Mouse (Mus musculus) ES-E14 (cell line): Measurements from ENCODE around the gene Nfe2l2. TPM values are rescaled to one million over a fixed set of nuclear protein-coding genes. Genes with fewer than 3 reads are reported as not detected.
"Not testable (repeated sequence)": the region's sequence is repeated elsewhere in the genome, so short reads cannot be mapped to it uniquely, and the experiment has no call there.

Source experiments
- DNase-seq: peaks from one replicate; pipeline ENCODE4 v3.0.0-alpha.2; 2013; ENCODE audit warnings: low read depth, low spot score
- H3K27ac ChIP-seq: 2 replicates; pipeline ENCODE4 v1.5.1; 2012; ENCODE audit warnings: low read depth, mild to moderate bottlenecking, low read length, moderate library complexity, mixed read lengths; ENCODE audit not compliant: poor library complexity, insufficient read depth, severe bottlenecking
- H3K36me3 ChIP-seq: 2 replicates; pipeline ENCODE4 v1.6.1; 2012; ENCODE audit warnings: mild to moderate bottlenecking, low read length, moderate library complexity, mixed read lengths; ENCODE audit not compliant: control insufficient read depth, poor library complexity, insufficient read depth, severe bottlenecking
- H3K4me1 ChIP-seq, 2 experiments: fragments of 150-350 bp in 1 of 2; sonication (generic) in 1 of 2; 2 replicates each; pipeline ENCODE4 v1.6.1; 2012; ENCODE audit warnings: low read length in 2 of 2, mild to moderate bottlenecking in 1 of 2, mixed read lengths in 1 of 2; ENCODE audit not compliant: control insufficient read depth in 2 of 2, insufficient read depth in 2 of 2, poor library complexity in 1 of 2
- H3K4me3 ChIP-seq, 2 experiments: fragments of 150-350 bp in 1 of 2; sonication (generic) in 1 of 2; 2 replicates each; pipeline ENCODE4 v1.5.1; 2012; ENCODE audit warnings: low read length in 2 of 2, low read depth in 1 of 2, mild to moderate bottlenecking in 1 of 2, mixed read lengths in 1 of 2; ENCODE audit not compliant: insufficient read depth in 1 of 2, poor library complexity in 1 of 2, severe bottlenecking in 1 of 2
- H3K9ac ChIP-seq: 2 replicates; pipeline ENCODE4 v1.6.1; 2012; ENCODE audit warnings: low read depth, mild to moderate bottlenecking, low read length, mixed read lengths; ENCODE audit not compliant: poor library complexity, insufficient read depth, severe bottlenecking
- H3K9me3 ChIP-seq: fragments of 150-350 bp; sonication (generic); 2 replicates; pipeline ENCODE4 v1.6.1; 2012; ENCODE audit warnings: low read depth, mild to moderate bottlenecking, low read length; ENCODE audit not compliant: control insufficient read depth, insufficient read depth
- CHD2 ChIP-seq: IDR thresholded peaks from 2 replicates; pipeline ENCODE4 v1.6.1; 2014; ENCODE audit warnings: mild to moderate bottlenecking, low read depth, low read length, inconsistent platforms
- HCFC1 ChIP-seq: IDR thresholded peaks from 2 replicates; pipeline ENCODE4 v1.6.1; 2012; ENCODE audit warnings: low read length, inconsistent platforms, borderline replicate concordance; ENCODE audit not compliant: insufficient read depth
- MAFK ChIP-seq: IDR thresholded peaks from 2 replicates; pipeline ENCODE4 v1.6.1; 2014; ENCODE audit warnings: mild to moderate bottlenecking, low read depth, low read length, inconsistent platforms; ENCODE audit not compliant: insufficient read depth
- ZC3H11A ChIP-seq: IDR thresholded peaks from 2 replicates; pipeline ENCODE4 v1.6.1; 2012; ENCODE audit warnings: low read depth, mild to moderate bottlenecking, inconsistent platforms, low read length, borderline replicate concordance
- ZNF384 ChIP-seq: IDR thresholded peaks from 2 replicates; pipeline ENCODE4 v1.6.1; 2012; ENCODE audit warnings: low read depth, low read length, inconsistent platforms
- in situ Hi-C, 2 experiments: fragments of 600-800 bp; cut with MboI; formaldehyde crosslinking; loops; one replicate each; pipeline ENCODE4 v1.15.1; 2025; ENCODE audit warnings: low sequenced_read_pairs in 2 of 2, inconsistent platforms in 1 of 2; ENCODE audit not compliant: unreplicated experiment in 2 of 2
- total RNA-seq: library from RNA; depleted of rRNA; stranded (reverse); fragments of 300-350 nt; gene quantifications from 2 replicates; pipeline ENCODE4 v1.2.3, GENCODE M21; 2012

Gene Nfe2l2
- total RNA-seq, 1 experiment, result 28.4 TPM

DNA sequence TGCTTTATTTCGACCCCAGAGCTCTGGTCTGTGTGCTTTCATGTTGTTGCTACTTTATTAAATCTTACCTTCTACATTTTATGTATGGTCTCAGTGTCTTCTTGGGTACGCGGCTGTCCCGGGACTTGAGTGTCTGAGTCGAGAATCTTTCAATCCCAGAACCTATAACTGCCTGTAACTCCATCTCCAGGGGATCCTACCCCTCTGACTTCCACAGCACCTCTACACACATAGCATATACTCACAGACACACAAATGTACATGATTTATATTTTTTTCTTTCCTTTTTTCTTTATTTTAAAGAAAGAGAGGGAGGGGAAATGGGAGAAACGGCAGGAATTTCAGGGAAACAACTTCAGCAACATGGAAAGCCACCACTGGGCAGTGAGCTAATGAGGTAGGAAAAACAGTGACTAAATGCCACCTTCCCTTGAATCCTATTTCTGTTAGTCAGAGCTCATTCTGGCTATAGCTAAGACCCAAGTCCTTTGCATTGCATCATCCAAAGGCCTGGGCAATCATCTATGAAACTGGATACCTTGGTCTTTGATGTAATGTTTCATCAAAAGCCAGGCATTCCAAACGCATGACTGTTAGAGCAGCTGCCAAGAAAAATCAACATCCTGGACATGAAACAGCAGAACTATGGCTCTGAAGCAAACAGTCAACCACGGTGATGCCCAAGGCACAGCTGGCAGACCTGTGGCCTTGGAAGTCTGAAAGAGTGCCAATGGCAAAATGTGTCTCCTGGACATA, 61.5 kb downstream of the Nfe2l2 start:
- no peak overlapping the region for H3K9ac ChIP-seq
- H3K36me3 ChIP-seq, result no peaks in the 10 kb centered on the region
- H3K27ac ChIP-seq, result no peak overlapping the region
- TF ChIP-seq HCFC1, result no peak
- TF ChIP-seq ZNF384, result no peak
- TF ChIP-seq MAFK, result no peak
- no peak for TF ChIP-seq ZC3H11A
- TF ChIP-seq CHD2, result no peak
- no peak for DNase-seq
- in situ Hi-C loops, result no loop called here
- peaks cover 3 to 4% of the 10 kb centered on the region in 2 experiments; a peak in 1 of 4 replicates for H3K4me1 ChIP-seq
- no peaks in the 10 kb centered on the region for H3K9me3 ChIP-seq
- H3K4me3 ChIP-seq, result no peak overlapping the region

DNA sequence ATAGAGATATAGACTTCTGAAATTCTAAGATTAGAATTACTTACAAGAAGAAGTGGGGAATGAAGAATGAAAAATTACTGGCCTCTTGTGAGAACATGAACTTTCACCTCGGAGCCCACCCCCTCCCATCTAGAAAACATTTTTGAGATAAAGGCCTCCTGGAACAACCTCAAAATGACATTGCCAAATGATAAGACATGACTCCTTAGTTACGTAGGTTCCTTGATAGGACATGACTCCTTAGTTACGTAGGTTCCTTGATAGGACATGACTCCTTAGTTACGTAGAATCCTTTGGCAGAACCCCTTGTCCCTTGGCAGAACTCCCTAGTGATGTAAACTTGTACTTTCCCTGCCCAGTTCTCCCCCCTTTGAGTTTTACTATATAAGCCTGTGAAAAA, 62.1 kb downstream of the Nfe2l2 start:
- H3K4me3 ChIP-seq, H3K36me3 ChIP-seq, H3K9me3 ChIP-seq, H3K9ac ChIP-seq, DNase-seq, H3K4me1 ChIP-seq, in situ Hi-C loops, H3K27ac ChIP-seq: not testable (repeated sequence)

DNA sequence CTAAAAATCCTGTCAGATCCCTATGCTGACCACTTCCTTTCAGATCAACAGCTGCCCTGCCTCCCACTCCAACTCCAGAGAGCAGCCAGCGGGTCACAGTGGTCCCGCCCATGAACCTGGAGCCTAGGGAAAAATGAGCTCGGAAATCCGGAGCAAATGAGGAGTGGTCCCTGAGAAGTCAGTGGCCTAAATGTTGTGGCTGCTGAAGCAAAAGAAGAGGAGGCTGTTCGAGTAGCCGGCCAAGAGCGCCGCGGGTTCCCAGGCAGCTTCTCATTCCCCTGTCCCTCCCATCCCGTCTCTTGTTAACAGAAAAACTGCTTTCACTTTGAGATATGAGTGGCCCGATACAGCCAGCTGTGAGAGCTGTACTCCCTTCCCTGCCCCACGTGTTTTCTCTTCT, 64.9 kb downstream of the Nfe2l2 start:
- in situ Hi-C loops, result not testable (repeated sequence)

DNA sequence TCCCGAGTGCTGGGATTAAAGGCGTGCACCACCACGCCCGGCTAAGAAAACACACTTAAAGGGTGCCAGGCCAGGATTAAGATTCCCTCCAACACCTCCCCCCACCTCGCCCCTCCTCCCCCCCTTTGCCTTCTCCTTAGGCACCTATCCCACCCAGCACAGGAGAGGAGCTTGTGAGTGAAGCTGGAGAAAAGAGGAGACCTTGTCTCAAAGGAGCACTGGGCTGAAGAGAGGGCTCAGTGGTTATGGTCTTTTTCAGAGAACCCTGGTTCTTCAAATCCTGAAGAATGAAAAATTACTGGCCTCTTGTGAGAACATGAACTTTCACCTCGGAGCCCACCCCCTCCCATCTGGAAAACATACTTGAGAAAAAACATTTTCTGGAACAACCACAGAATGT, 66.6 kb downstream of the Nfe2l2 start:
- H3K4me3 ChIP-seq, in situ Hi-C loops, H3K9me3 ChIP-seq, H3K27ac ChIP-seq, H3K9ac ChIP-seq, H3K36me3 ChIP-seq, H3K4me1 ChIP-seq, DNase-seq: not testable (repeated sequence)

More for the DNA sequence above, 64.9 kb downstream of the Nfe2l2 start:
- H3K9ac ChIP-seq, DNase-seq, H3K27ac ChIP-seq, H3K36me3 ChIP-seq, H3K4me3 ChIP-seq, H3K4me1 ChIP-seq, H3K9me3 ChIP-seq: not testable (repeated sequence)

DNA sequence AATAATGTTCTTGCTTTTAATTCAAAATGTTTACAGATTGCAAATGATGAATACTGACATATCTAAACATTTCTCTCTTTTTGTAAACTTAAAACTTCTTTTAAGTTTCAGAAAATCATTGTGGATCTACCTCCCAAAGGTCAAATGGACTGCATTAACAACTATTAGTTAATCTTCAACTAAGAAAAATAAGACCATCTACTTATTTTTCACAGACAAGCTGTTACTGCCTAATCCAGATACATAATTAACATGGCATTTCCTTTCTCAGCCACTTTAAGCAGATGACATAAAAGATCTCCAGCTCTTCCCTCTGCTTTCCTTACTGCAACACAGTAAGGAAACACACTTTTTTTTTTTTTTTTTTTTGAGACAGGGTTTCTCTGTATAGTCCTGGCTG, 67.1 kb downstream of the Nfe2l2 start:
- in situ Hi-C loops, result no loop called here
- H3K4me1 ChIP-seq, result peaks cover 6% of the 10 kb centered on the region in 2 experiments
- no peaks in the 10 kb centered on the region for H3K36me3 ChIP-seq
- no peak for TF ChIP-seq HCFC1
- no peak for TF ChIP-seq ZC3H11A
- TF ChIP-seq MAFK, result no peak
- TF ChIP-seq ZNF384, result no peak
- no peak for TF ChIP-seq CHD2
- H3K4me3 ChIP-seq, result no peak overlapping the region
- H3K27ac ChIP-seq, result no peak overlapping the region
- H3K9ac ChIP-seq, result no peak overlapping the region
- DNase-seq, result no peak
- H3K9me3 ChIP-seq, result no peaks in the 10 kb centered on the region

DNA sequence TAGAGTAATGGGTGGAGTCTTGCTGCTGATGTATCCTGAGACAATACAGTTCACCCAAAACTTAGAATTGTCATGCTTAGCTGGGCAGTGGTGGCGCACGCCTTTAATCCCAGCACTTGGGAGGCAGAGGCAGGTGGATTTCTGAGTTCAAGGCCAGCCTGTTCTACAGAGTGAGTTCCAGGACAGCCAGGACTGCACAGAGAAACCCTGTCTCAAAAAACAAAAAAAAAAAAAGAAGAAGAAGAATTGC, 67.5 kb downstream of the Nfe2l2 start:
- DNase-seq, H3K4me3 ChIP-seq, H3K36me3 ChIP-seq: not testable (repeated sequence)

More for the DNA sequence above, 67.5 kb downstream of the Nfe2l2 start:
- 0 out of 2 replicates have a peak overlapping the region, but pooled peaks have one; percentile 40 for H3K27ac ChIP-seq
- in situ Hi-C loops, H3K9me3 ChIP-seq, H3K4me1 ChIP-seq, H3K9ac ChIP-seq: not testable (repeated sequence)
